Mouse (Mus musculus): ENCODE data around the gene Snd1.

The Snd1 gene

GRCm38 (mm10) chr6:28751186-28751585, 276.2 kb downstream of the Snd1 start:
- DNase-seq (ENCODE audit: low read depth, low spot score) = no peak

GRCm38 (mm10) chr6:28753217-28753616, 278.3 kb downstream of the Snd1 start:
- DNase-seq (ENCODE audit: low read depth, low spot score) = no peak

- DNase-seq (ENCODE audit: low read depth, low spot score) = no peak
Observed at GRCm38 (mm10) chr6:28753681-28754080, 278.7 kb downstream of the Snd1 start.

- no peak for DNase-seq (ENCODE audit: low read depth, low spot score)
Observed at GRCm38 (mm10) chr6:28754127-28754898, 279.4 kb downstream of the Snd1 start.

DNA sequence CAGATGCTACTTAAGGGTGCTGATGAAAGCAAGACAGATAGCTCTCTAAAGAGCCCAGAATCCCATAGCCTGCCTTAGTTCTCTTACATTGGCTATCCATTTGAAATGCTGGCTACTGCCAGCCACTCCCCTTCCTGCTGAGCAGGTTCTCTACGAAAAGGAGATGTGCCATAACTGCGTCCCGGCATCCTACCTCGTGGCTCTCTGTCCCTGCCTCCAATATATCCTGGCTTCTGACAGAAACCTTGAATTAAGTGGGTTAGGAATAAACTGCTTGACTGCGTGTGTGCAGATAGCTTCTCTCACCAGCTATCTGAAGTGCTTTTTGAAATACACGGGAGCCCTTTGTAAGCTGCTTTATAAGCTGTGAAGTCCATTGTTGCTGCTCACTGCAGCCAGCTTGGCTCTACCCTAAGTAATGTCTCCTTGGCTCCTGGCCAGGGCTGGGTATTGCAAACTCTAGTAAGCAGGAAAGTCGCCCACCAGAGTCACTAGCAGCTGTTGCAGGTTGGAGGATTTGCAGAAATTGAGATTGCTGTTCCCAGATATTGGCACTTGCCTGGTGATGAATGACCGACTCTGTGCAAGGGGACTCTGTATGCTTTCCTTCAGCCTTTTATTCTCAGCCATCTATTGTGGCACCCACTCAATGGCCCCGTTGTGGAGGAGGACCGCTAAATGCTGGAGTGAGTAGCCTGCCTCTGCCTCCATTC, 281.5 kb downstream of the Snd1 start:
- DNase-seq (ENCODE audit: low read depth, low spot score) = no peak

DNA sequence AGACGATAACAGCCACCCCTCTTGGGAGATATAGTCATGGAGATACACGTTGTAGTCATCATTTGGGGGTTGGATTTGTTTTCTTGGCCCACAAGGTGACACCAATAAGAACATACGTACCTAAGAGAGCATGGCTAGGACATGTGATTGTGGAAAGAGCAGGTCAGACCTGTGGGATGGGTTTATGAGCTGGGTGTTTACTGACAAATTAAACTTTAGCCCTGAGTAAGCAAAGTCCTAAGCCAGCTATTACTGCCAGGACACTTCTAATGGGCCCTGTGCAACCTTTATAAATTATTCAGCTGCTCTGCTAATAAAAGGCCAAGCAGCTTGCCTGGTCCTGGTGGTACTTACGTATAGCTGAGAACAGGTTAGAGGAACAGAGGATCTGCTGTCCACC, 283.4 kb downstream of the Snd1 start:
- DNase-seq (ENCODE audit: low read depth, low spot score) = no peak

DNA sequence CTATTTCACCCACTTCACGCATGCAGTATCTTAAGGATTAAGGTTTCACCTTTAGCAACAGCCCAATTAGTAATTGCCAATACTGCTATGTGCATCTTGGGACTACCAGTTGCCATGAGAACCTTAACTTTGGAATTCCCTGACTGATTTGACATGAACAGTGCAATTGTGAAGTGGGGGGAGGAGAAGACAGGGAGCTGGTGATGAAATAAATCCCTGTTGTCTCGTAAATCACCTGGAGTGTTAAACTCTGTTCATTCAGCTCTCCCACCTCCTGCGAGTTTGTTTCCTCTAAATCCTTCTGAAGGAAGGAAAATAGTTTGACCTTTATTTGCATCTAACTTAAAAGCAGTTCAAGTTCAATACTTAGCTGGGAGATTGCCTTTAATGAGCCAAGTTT, 286.8 kb downstream of the Snd1 start:
- no peak for DNase-seq (ENCODE audit: low read depth, low spot score)

DNA sequence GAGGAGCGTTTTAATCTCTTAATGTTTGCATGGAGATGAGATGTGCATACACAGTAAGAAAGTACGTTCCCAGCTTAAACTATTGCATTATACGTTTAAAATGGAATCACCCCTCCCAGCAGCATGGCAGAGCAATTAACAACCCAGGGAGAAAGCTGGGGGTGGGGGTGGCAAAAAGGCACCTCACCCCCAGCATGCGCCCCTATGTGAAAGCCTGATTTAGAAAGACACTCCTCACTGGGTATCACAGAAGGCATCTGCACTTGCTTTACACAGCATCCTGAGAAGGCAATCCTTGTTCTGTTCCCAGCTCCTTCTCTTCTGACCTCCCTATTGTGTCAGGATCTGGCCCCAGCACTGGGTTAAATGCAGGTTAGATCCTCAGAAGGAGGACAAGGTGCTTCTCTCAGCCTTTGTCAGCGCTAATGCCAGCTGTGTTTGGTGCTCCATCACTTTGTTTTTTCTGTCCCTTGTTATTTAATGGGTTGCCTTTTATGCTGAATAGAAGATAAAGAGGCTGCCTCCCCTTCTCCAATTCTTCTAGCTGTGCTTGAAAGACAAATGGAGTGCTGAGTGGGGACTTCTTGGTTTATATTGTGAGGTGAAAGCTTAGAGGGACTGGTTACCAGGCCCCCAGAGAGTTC, 287.3 kb downstream of the Snd1 start:
- no peak for DNase-seq (ENCODE audit: low read depth, low spot score)

GRCm38 (mm10) chr6:28766622-28767021, 291.7 kb downstream of the Snd1 start:
- no peak for DNase-seq (ENCODE audit: low read depth, low spot score)

DNA sequence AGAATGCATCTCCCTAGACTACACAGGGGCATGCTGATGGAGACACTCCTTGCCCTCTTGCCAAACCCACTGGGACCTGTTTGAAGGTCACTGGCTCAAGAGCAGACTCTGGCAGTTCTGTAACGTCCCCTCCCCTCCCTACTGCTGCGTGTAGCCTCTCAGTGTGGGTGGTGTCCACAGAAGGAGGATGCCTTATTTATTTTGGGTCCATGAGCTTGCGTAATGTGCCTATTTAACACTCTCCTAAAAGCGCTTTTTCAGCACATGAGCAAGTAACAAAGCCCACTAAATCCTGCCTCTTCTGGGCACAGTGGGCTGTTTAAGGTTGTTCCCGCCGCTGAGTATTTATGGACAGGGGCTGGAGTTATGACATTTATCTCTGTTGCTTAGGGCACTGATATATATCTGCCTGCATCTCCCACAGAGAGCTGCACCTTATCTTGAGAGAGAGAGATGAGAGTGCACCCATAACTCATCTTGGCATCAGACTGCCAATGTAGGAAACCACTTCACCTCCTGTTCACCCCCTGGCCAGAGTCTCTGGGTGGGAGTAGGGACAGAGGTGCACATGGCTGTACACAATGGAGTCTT, 293.0 kb downstream of the Snd1 start:
- DNase-seq (ENCODE audit: low read depth, low spot score) = no peak

DNA sequence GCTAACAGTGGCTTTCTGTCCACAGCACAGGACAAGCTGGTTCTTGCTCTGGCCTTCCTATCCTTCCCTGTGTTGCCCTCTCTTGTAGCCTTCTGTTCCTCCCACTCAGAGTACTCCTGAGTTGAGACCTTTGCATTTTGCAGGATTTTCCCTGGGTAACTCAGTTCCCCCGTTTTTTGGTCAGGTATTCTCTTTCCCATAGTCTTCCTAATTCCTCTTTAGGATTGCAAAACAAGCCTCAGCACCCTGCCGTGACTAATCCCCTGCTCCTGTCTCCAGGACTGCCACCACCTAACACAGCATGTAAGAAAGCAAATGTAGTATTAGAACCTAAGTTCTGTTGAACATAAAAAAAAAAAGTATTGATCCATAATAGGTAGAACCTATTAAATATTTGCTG, 296.4 kb downstream of the Snd1 start:
- DNase-seq (ENCODE audit: low read depth, low spot score) = no peak

GRCm38 (mm10) chr6:28781696-28782095, 306.8 kb downstream of the Snd1 start:
- DNase-seq (ENCODE audit: low read depth, low spot score) = no peak

- no peak for DNase-seq (ENCODE audit: low read depth, low spot score)
Observed at GRCm38 (mm10) chr6:28783082-28783647, 308.2 kb downstream of the Snd1 start.

- no peak for DNase-seq (ENCODE audit: low read depth, low spot score)
Observed at GRCm38 (mm10) chr6:28783953-28784352, 309.0 kb downstream of the Snd1 start.

- DNase-seq (ENCODE audit: low read depth, low spot score) = no peak
Observed at GRCm38 (mm10) chr6:28785770-28786169, 310.8 kb downstream of the Snd1 start.

GRCm38 (mm10) chr6:28787133-28787532, 312.2 kb downstream of the Snd1 start:
- no peak for DNase-seq (ENCODE audit: low read depth, low spot score)

DNA sequence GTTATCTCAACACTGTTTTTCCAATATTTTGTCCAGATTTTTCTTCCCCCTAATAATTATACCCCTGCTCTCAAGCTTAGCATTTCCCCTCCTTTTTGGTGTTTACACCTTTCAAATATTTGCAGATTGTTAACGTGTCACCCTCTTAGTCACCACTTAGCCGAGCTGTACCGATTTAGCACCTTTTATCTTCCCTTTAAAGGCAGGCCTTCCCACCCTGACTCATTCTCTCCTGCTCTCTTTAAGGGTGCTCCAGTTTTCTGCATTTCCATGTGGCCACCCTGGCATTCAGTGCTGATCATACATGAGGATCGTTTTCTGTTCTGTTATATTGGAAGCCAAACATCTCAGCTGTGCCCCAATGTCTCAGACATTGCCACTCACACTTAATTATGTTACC, 314.7 kb downstream of the Snd1 start:
- no peak for DNase-seq (ENCODE audit: low read depth, low spot score)

GRCm38 (mm10) chr6:28791183-28791582, 316.2 kb downstream of the Snd1 start:
- no peak for DNase-seq (ENCODE audit: low read depth, low spot score)

- DNase-seq (ENCODE audit: low read depth, low spot score) = no peak
Observed at GRCm38 (mm10) chr6:28791809-28792208, 316.9 kb downstream of the Snd1 start.

GRCm38 (mm10) chr6:28795380-28795779, 320.4 kb downstream of the Snd1 start:
- no peak for DNase-seq (ENCODE audit: low read depth, low spot score)

DNA sequence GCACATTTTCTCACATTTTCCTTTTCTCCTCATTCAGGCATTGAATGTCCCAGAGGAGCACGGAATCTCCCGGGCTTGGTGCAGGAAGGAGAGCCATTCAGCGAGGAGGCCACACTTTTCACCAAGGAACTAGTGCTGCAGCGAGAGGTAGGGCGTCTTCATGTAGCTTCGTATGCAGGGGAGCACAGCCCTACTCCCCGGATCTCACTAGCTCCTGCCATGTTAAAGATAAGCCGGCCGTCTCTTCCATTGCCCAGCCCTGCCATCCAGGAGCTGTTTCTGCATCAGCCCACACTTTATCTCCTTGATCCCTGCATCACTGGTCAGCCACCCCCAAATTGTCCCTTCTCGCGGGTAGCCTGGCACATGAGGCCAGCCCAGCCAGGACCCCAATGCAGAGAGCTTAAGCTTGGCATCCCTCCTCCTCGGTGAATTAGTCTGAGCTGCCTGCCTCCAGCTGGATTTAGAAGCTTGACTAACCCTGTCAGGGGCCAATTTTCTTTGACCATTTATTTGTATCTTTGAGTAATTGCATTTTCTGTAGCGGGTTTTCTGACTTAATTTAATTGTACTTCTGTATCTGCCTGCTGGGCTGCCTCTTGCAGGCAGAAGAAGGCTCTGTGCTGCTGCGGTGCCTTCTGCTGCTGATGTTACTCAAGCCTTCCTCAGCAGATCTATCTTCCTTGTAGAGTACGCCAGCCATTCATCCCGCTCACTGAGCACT, 321.0 kb downstream of the Snd1 start:
- no peak for DNase-seq (ENCODE audit: low read depth, low spot score)
